ENCODE assay signal across 10 mouse cellular contexts in genomic region chr4:141641961-141642811, GRCm38 (mm10). TPM values are rescaled to one million over a fixed set of nuclear protein-coding genes. Genes with fewer than 3 reads are reported as not detected.
A peak's percentile ranks its signal among the peaks of the same experiment; 100 is the strongest.
DNase-seq lines count a peak whose midpoint lies in the region; ATAC-seq and TF ChIP-seq lines count a peak whose summit lies in the region.
"Had no signal": no experiment of that assay in that cellular context is flagged by ENCODE, and none has a peak within 500 bp of the region (broad histone marks: within the 10 kb centered on the region; RNA-seq: fewer than 3 reads in every experiment).

No protein-coding gene starts in this region.

- H3K4me3 ChIP-seq in gastrocnemius, adult 2 months = peak overlapping the region; percentile 5; the same call in 1 of the 2 replicates
- H3K4me3 ChIP-seq in lung, embryonic 15.5 days = no peak overlapping the region
- H3K4me3 ChIP-seq in hindbrain, embryonic 15.5 days = no peak overlapping the region
- no peak overlapping the region for H3K4me3 ChIP-seq in midbrain, postnatal 0 days (ENCODE audit: low read depth, low read length)
- H3K4me3 ChIP-seq in forebrain, postnatal 0 days (ENCODE audit: low read depth, low read length) = no peak overlapping the region
- H3K4me3 ChIP-seq: liver, embryonic 12.5 days had no signal

- H3K27me3 ChIP-seq in lung, embryonic 15.5 days = no peaks in the 10 kb centered on the region
- H3K27me3 ChIP-seq in hindbrain, embryonic 15.5 days = no peaks in the 10 kb centered on the region
- no peaks in the 10 kb centered on the region for H3K27me3 ChIP-seq in midbrain, postnatal 0 days (ENCODE audit: insufficient read depth, low read length)
- no peaks in the 10 kb centered on the region for H3K27me3 ChIP-seq in forebrain, postnatal 0 days (ENCODE audit: insufficient read depth, low read length)
- H3K27me3 ChIP-seq: liver, embryonic 12.5 days had no signal

- H3K9me3 ChIP-seq in lung, embryonic 15.5 days = no peaks in the 10 kb centered on the region
- H3K9me3 ChIP-seq in hindbrain, embryonic 15.5 days = no peaks in the 10 kb centered on the region
- H3K9me3 ChIP-seq in midbrain, postnatal 0 days (ENCODE audit: low read length) = no peaks in the 10 kb centered on the region
- H3K9me3 ChIP-seq in forebrain, postnatal 0 days (ENCODE audit: low read length) = no peaks in the 10 kb centered on the region
- H3K9me3 ChIP-seq: liver, embryonic 12.5 days had no signal

- H3K9ac ChIP-seq in lung, embryonic 15.5 days = no peak overlapping the region
- H3K9ac ChIP-seq in hindbrain, embryonic 15.5 days = no peak overlapping the region
- H3K9ac ChIP-seq in midbrain, postnatal 0 days (replicated peaks; ENCODE audit: low read length, poor library complexity, severe bottlenecking) = no peak overlapping the region
- no peak overlapping the region for H3K9ac ChIP-seq in forebrain, postnatal 0 days
- H3K9ac ChIP-seq: liver, embryonic 12.5 days had no signal

- TF ChIP-seq CTCF in gastrocnemius, adult 2 months (IDR thresholded peaks at IDR 0.05) = no peak
- TF ChIP-seq CTCF in midbrain, postnatal 0 days (IDR thresholded peaks at IDR 0.05) = no peak
- TF ChIP-seq CTCF in forebrain, postnatal 0 days (IDR thresholded peaks at IDR 0.05; ENCODE audit: low read depth) = no peak

- DNase-seq in gastrocnemius, adult 2 months = no peak
- DNase-seq in gastrocnemius, postnatal 4 days (ENCODE audit: low spot score in 2 of 2) = no peak
- no peak for DNase-seq in lung, postnatal 10 days
- no peak for DNase-seq in midbrain, postnatal 0 days (ENCODE audit: low spot score)
- DNase-seq in urinary bladder, postnatal 4 days (ENCODE audit: low spot score in 2 of 2) = no peak
- DNase-seq in forebrain, postnatal 0 days = no peak
- DNase-seq: layer of hippocampus, postnatal 36 days had no signal

- 82% methylated on average over 25 of the region's 25 CpGs for WGBS in lung, embryonic 15.5 days
- WGBS in hindbrain, embryonic 15.5 days = 91% methylated on average over 25 of the region's 25 CpGs
- 93% methylated on average over 25 of the region's 25 CpGs for WGBS in midbrain, postnatal 0 days
- 92% methylated on average over 25 of the region's 25 CpGs for WGBS in forebrain, postnatal 0 days

- peaks cover 34% of the 10 kb centered on the region for H3K36me3 ChIP-seq in lung, embryonic 15.5 days
- H3K36me3 ChIP-seq in hindbrain, embryonic 15.5 days = peaks cover 34% of the 10 kb centered on the region
- peaks cover 41% of the 10 kb centered on the region for H3K36me3 ChIP-seq in midbrain, postnatal 0 days (ENCODE audit: insufficient read depth, low read length)
- peaks cover 41% of the 10 kb centered on the region for H3K36me3 ChIP-seq in forebrain, postnatal 0 days (ENCODE audit: insufficient read depth)

- no peak for ATAC-seq in lung, embryonic 15.5 days (ENCODE audit: borderline replicate concordance, extremely low read depth, low FRiP score, low TSS enrichment)
- no peak for ATAC-seq in hindbrain, embryonic 15.5 days (ENCODE audit: low FRiP score, low read depth)
- no peak for ATAC-seq in midbrain, postnatal 0 days (ENCODE audit: low FRiP score)
- no peak for ATAC-seq in forebrain, postnatal 0 days
- ATAC-seq: liver, embryonic 12.5 days had no signal

- intact Hi-C loops in gastrocnemius, adult 2 months (cut with DNase I) = no loop called here

- H3K27ac ChIP-seq in gastrocnemius, adult 2 months = peak overlapping the region; percentile 96
- peak overlapping the region; percentile 93 for H3K27ac ChIP-seq in lung, embryonic 15.5 days
- peak overlapping the region; percentile 86 for H3K27ac ChIP-seq in hindbrain, embryonic 15.5 days (replicated peaks)
- H3K27ac ChIP-seq in midbrain, postnatal 0 days (ENCODE audit: low read depth, low read length) = peak overlapping the region; percentile 51; the same call in 1 of the 2 replicates
- no peak overlapping the region for H3K27ac ChIP-seq in forebrain, postnatal 0 days (ENCODE audit: low read depth, low read length)
- H3K27ac ChIP-seq: liver, embryonic 12.5 days had no signal

- H3K4me2 ChIP-seq in lung, embryonic 15.5 days = no peak overlapping the region
- no peak overlapping the region for H3K4me2 ChIP-seq in hindbrain, embryonic 15.5 days
- H3K4me2 ChIP-seq in midbrain, postnatal 0 days (ENCODE audit: low read depth, low read length, poor library complexity, severe bottlenecking) = no peak overlapping the region
- no peak overlapping the region for H3K4me2 ChIP-seq in forebrain, postnatal 0 days (ENCODE audit: low read depth)
- H3K4me2 ChIP-seq: liver, embryonic 12.5 days had no signal

- peaks cover 28% of the 10 kb centered on the region for H3K4me1 ChIP-seq in lung, embryonic 15.5 days
- peaks cover 24% of the 10 kb centered on the region for H3K4me1 ChIP-seq in hindbrain, embryonic 15.5 days (replicated peaks)
- no peaks in the 10 kb centered on the region for H3K4me1 ChIP-seq in midbrain, postnatal 0 days (ENCODE audit: insufficient read depth, low read length)
- H3K4me1 ChIP-seq in forebrain, postnatal 0 days (ENCODE audit: insufficient read depth) = no peaks in the 10 kb centered on the region
- H3K4me1 ChIP-seq: liver, embryonic 12.5 days had no signal

RNA-seq across cellular contexts. Expression of gene Slc25a34, which starts 18.6 kb away (rescaled TPM):
- total RNA-seq in gastrocnemius, adult 2 months (2021) = 10 to 100 TPM; 10.3 to 26.9 TPM
- 10 to 100 TPM; 21.4 to 26.7 TPM for total RNA-seq in gastrocnemius, postnatal 4 days (2021)
- polyA plus RNA-seq in lung, embryonic 15.5 days (2015; fragmentation: Nextera tagmentation; extraction: Ambion mirVana) = 0.05 and 0.09 TPM in 2 replicates
- 0.19 and 0.28 TPM in 2 replicates for polyA plus RNA-seq in hindbrain, embryonic 15.5 days (2015; fragmentation: Nextera tagmentation; extraction: Ambion mirVana)
- total RNA-seq in midbrain, postnatal 0 days (2014; rRNA removed) = 7.4 and 10.6 TPM in 2 replicates
- polyA plus RNA-seq in midbrain, postnatal 0 days (2015; fragmentation: Nextera tagmentation; extraction: Ambion mirVana) = 2.0 and 2.1 TPM in 2 replicates
- 4.0 and 4.8 TPM in 2 replicates for total RNA-seq in forebrain, postnatal 0 days (2014; rRNA removed)
- polyA plus RNA-seq in forebrain, postnatal 0 days (2015; fragmentation: Nextera tagmentation; extraction: Ambion mirVana) = 0.72 and 1.1 TPM in 2 replicates
- polyA plus RNA-seq: liver, embryonic 12.5 days had no signal

RNA-seq across cellular contexts. Expression of gene Plekhm2, which starts 22.5 kb away (rescaled TPM):
- total RNA-seq in gastrocnemius, adult 2 months (2021) = 10 to 100 TPM; 32.9 to 34.7 TPM
- total RNA-seq in gastrocnemius, postnatal 4 days (2021) = 10 to 100 TPM; 32.9 to 35.5 TPM
- 5.5 and 6.2 TPM in 2 replicates for polyA plus RNA-seq in lung, embryonic 15.5 days (2015; fragmentation: Nextera tagmentation; extraction: Ambion mirVana)
- 8.2 and 9.9 TPM in 2 replicates for polyA plus RNA-seq in hindbrain, embryonic 15.5 days (2015; fragmentation: Nextera tagmentation; extraction: Ambion mirVana)
- total RNA-seq in midbrain, postnatal 0 days (2014; rRNA removed) = 40.0 and 41.7 TPM in 2 replicates
- 6.7 and 6.9 TPM in 2 replicates for polyA plus RNA-seq in midbrain, postnatal 0 days (2015; fragmentation: Nextera tagmentation; extraction: Ambion mirVana)
- total RNA-seq in forebrain, postnatal 0 days (2014; rRNA removed) = 27.3 and 33.7 TPM in 2 replicates
- 5.0 and 5.6 TPM in 2 replicates for polyA plus RNA-seq in forebrain, postnatal 0 days (2015; fragmentation: Nextera tagmentation; extraction: Ambion mirVana)

RNA-seq across cellular contexts. Expression of gene Tmem82, which starts 23.8 kb away (rescaled TPM):
- 1 to 10 TPM in 1 of 2 experiments, under 1 TPM in 1; 0.61 to 3.2 TPM for total RNA-seq in gastrocnemius, adult 2 months (2021)
- 1 to 10 TPM; 3.5 to 4.3 TPM for total RNA-seq in gastrocnemius, postnatal 4 days (2021)
- 0.49 and 0.58 TPM in 2 replicates for polyA plus RNA-seq in lung, embryonic 15.5 days (2015; fragmentation: Nextera tagmentation; extraction: Ambion mirVana)
- 0.36 and 0.58 TPM in 2 replicates for polyA plus RNA-seq in hindbrain, embryonic 15.5 days (2015; fragmentation: Nextera tagmentation; extraction: Ambion mirVana)
- total RNA-seq in midbrain, postnatal 0 days (2014; rRNA removed) = 0.33 and 1.4 TPM in 2 replicates
- 0.68 and 0.85 TPM in 2 replicates for polyA plus RNA-seq in midbrain, postnatal 0 days (2015; fragmentation: Nextera tagmentation; extraction: Ambion mirVana)
- total RNA-seq in forebrain, postnatal 0 days (2014; rRNA removed) = 0.33 and 0.54 TPM in 2 replicates
- polyA plus RNA-seq in forebrain, postnatal 0 days (2015; fragmentation: Nextera tagmentation; extraction: Ambion mirVana) = 0.21 and 0.24 TPM in 2 replicates

RNA-seq across cellular contexts. Expression of gene Fblim1, which starts 36.3 kb away (rescaled TPM):
- 1 to 10 TPM; 1.1 to 1.5 TPM for total RNA-seq in gastrocnemius, adult 2 months (2021)
- total RNA-seq in gastrocnemius, postnatal 4 days (2021) = 10 to 100 TPM in 1 of 2 experiments, 1 to 10 TPM in 1; 7.4 to 10.6 TPM
- polyA plus RNA-seq in lung, embryonic 15.5 days (2015; fragmentation: Nextera tagmentation; extraction: Ambion mirVana) = 73.5 TPM in 2 replicates
- 37.7 and 49.9 TPM in 2 replicates for polyA plus RNA-seq in hindbrain, embryonic 15.5 days (2015; fragmentation: Nextera tagmentation; extraction: Ambion mirVana)
- total RNA-seq in midbrain, postnatal 0 days (2014; rRNA removed) = 24.0 and 26.2 TPM in 2 replicates
- 23.1 and 24.1 TPM in 2 replicates for polyA plus RNA-seq in midbrain, postnatal 0 days (2015; fragmentation: Nextera tagmentation; extraction: Ambion mirVana)
- total RNA-seq in forebrain, postnatal 0 days (2014; rRNA removed) = 20.8 and 22.3 TPM in 2 replicates
- 24.9 and 26.1 TPM in 2 replicates for polyA plus RNA-seq in forebrain, postnatal 0 days (2015; fragmentation: Nextera tagmentation; extraction: Ambion mirVana)

RNA-seq across cellular contexts. Expression of gene Rsc1a1, which starts 43.2 kb away (rescaled TPM):
- total RNA-seq in gastrocnemius, adult 2 months (2021) = 1 to 10 TPM; 3.8 to 5.6 TPM
- total RNA-seq in gastrocnemius, postnatal 4 days (2021) = 1 to 10 TPM; 3.6 to 5.1 TPM
- polyA plus RNA-seq in lung, embryonic 15.5 days (2015; fragmentation: Nextera tagmentation; extraction: Ambion mirVana) = not detected in 2 replicates
- polyA plus RNA-seq in hindbrain, embryonic 15.5 days (2015; fragmentation: Nextera tagmentation; extraction: Ambion mirVana) = 0.51 TPM in 1 of 2 replicates, not detected in the other
- 2.7 and 12.7 TPM in 2 replicates for total RNA-seq in midbrain, postnatal 0 days (2014; rRNA removed)
- not detected in 2 replicates for polyA plus RNA-seq in midbrain, postnatal 0 days (2015; fragmentation: Nextera tagmentation; extraction: Ambion mirVana)
- total RNA-seq in forebrain, postnatal 0 days (2014; rRNA removed) = 3.1 and 4.8 TPM in 2 replicates
- 0.36 and 0.53 TPM in 2 replicates for polyA plus RNA-seq in forebrain, postnatal 0 days (2015; fragmentation: Nextera tagmentation; extraction: Ambion mirVana)
- total RNA-seq: layer of hippocampus, postnatal 36 days had no signal
